Mouse (Mus musculus): Measurements from ENCODE around the gene Trim63. TPM values are rescaled to one million over a fixed set of nuclear protein-coding genes. Genes with fewer than 3 reads are reported as not detected.
A peak's percentile ranks its signal among the peaks of the same experiment; 100 is the strongest.

The Trim63 gene
- total RNA-seq, 2 experiments from 2014 or later, result not detected

DNA sequence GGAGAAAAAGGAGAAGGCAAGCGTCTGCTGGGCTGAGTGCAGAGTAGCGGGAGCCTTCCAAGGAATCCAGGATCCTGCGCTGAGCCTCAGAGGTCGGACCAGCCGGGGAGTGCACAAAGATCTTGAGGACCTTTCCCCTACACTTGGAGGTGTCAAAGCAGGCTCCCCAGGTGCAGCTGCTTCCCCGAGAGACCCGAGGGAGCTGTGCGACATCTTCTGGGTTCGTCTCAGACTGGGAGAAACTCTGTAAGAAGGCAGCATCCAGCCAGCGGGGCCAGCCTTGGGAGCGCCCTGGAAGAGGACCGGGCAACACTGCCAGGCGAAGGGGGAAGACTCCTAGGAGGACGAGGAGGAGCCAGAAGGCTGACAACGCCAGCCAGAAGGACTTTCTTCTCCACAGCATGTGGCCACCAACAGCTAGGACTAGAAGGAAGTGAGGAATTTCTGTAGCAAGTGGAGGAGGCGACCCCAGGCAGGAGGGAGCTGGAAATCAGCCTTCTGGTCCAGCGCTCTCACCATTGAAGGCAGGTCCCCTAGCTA, 56.5 kb downstream of the Trim63 start:
- peak in 1 of 2 experiments; percentile 41 for DNase-seq

GRCm38 (mm10) chr4:134372294-134372747, 57.4 kb downstream of the Trim63 start:
- peak; percentile 80 to 84 for DNase-seq

DNA sequence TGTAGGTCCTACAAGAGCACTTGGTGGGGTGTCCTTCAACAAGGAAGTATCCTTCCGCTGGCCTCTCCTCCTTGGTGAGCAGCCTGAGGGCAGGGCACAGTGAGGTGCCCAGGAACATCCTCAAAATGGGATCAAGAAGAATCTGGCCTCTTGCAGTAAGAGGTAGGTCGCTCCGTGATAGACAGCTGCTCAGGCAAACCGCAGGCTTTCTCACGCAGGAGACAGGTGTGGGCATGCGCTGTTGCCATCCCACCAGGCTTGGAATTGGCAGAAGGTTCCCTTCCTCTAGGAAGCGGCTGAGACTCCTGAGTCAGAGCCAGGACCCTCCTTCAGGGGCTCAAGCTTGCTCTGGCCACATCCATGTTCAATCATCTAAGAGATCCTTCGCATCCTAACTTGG, 58.4 kb downstream of the Trim63 start:
- DNase-seq, result no peak

- no peak for DNase-seq
Observed at GRCm38 (mm10) chr4:134374306-134374705, 59.4 kb downstream of the Trim63 start.

DNA sequence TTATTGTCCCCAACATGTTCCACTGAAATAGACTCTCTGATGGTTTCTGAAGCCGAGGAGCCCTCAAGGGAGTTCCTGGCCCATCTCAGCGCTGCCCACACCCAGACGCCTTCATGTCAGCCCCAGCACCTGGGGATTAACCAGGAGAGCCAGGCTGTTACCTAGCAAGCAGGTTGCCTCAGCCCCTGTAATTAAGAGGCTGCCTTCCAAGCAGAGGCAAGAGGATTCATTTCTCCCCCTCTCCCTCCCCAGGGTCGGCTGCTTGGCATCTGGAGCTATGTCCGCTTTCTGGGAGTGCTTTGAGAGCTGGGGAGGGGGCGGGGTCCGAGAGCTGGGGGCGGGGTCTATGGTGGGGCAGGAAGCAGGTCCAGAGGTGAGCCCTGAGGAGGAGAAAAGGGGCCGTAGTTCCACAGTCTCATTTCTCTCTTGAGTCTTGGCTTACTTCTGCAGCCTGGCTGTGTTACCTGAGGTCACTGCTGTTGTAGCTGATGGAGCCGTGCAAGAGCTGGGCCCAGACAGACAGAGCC, 63.2 kb downstream of the Trim63 start:
- DNase-seq, result no peak

Other genes with a start within 250 kb of the Trim63 start
- gene Cd52, start 220.0 kb upstream of the Trim63 start, total RNA-seq (2021), result 1 to 10 TPM in 1 of 2 experiments, not detected in 1; 1.1 TPM
- gene Ubxn11, start 212.6 kb upstream of the Trim63 start, total RNA-seq (2021), result 10 to 100 TPM; 32.8 to 34.7 TPM
- gene Sh3bgrl3, start 186.3 kb upstream of the Trim63 start, total RNA-seq (2021), result 100 to 1,000 TPM; 234 to 264 TPM
- gene Cep85, start 128.0 kb upstream of the Trim63 start, total RNA-seq (2021), result 10 to 100 TPM; 16.1 to 17.5 TPM
- gene Gm7534, start 112.1 kb upstream of the Trim63 start, total RNA-seq (2021), result not detected
- gene Catsper4, start 87.7 kb upstream of the Trim63 start, total RNA-seq (2021), result not detected
- under 1 TPM; 0.35 to 0.58 TPM for gene Cnksr1, start 76.7 kb upstream of the Trim63 start, total RNA-seq (2021)
- not detected for gene E130218I03Rik, start 71.5 kb upstream of the Trim63 start, total RNA-seq (2021)
- gene Zfp593, start 69.5 kb upstream of the Trim63 start, total RNA-seq (2021), result 10 to 100 TPM; 10.2 to 11.4 TPM
- not detected for gene Gm30191, start 68.2 kb upstream of the Trim63 start, total RNA-seq (2021)
- gene Grrp1, start 61.0 kb upstream of the Trim63 start, total RNA-seq (2021), result 1 to 10 TPM; 2.7 to 7.4 TPM
- 10 to 100 TPM; 16.7 to 21.5 TPM for gene Pdik1l, start 27.2 kb upstream of the Trim63 start, total RNA-seq (2021)
- not detected for gene Slc30a2, start 28.1 kb downstream of the Trim63 start, total RNA-seq (2021)
- 10 to 100 TPM; 41.8 to 45.5 TPM for gene Extl1, start 68.7 kb downstream of the Trim63 start, total RNA-seq (2021)
- gene Pafah2, start 81.2 kb downstream of the Trim63 start, total RNA-seq (2021), result 1 to 10 TPM; 6.6 to 8.2 TPM
- 100 to 1,000 TPM; 338 to 365 TPM for gene Stmn1, start 153.2 kb downstream of the Trim63 start, total RNA-seq (2021)
- 10 to 100 TPM; 63.6 to 69.1 TPM for gene Paqr7, start 181.6 kb downstream of the Trim63 start, total RNA-seq (2021)
- 1 to 10 TPM in 1 of 2 experiments, not detected in 1; 1.3 TPM for gene Aunip, start 195.9 kb downstream of the Trim63 start, total RNA-seq (2021)
- gene Mtfr1l, start 220.3 kb downstream of the Trim63 start, total RNA-seq (2021), result 10 to 100 TPM; 63.2 to 64.7 TPM
- 10 to 100 TPM; 16.0 to 18.0 TPM for gene Selenon, start 237.0 kb downstream of the Trim63 start, total RNA-seq (2021)

Measured in layer of hippocampus, postnatal 36 days (tissue).